Mouse (Mus musculus) embryonic fibroblast, embryonic 13.5 days (primary cell): ENCODE data around the gene Ptpra.

Experiments
- CTCF ChIP-seq: IDR thresholded peaks from 2 replicates; pipeline ENCODE4 v1.5.1; 2011; ENCODE audit warnings: mild to moderate bottlenecking, control low read depth, low read length, moderate library complexity, borderline replicate concordance; ENCODE audit not compliant: insufficient read depth
- POLR2A ChIP-seq: IDR thresholded peaks from 2 replicates; pipeline ENCODE4 v1.6.1; 2011; ENCODE audit warnings: low read depth, mild to moderate bottlenecking, control low read depth, low read length, moderate library complexity

DNA sequence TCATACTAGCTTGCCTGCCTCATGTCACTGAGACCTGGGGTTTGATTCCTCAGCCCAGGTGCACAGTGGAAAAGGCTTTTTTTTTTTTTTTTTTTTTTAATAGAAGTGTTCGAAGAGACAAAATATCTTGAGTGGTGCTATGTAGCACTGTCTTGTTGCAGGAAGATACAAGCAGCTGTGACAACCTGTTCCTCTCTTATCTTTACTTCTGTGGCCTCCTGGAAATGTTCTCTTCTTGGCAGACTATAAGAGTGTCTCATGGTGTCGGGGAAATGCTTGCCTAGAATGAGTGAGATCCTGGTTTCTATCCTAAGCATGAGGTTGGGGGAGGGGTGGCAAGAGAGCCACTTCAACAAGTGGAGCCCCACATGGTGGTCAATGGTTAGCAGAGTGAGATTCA, 138.3 kb downstream of the Ptpra start:
- TF ChIP-seq POLR2A (no peak), CTCF (no peak)
